Mouse (Mus musculus) spleen, postnatal 4 days (tissue): ENCODE data around the gene Gtf2h1.
A peak's percentile ranks its signal among the peaks of the same experiment; 100 is the strongest.
"Not testable (repeated sequence)": the region's sequence is repeated elsewhere in the genome, so short reads cannot be mapped to it uniquely, and the experiment has no call there.

Experiments
- DNase-seq, 2 experiments: peaks; one replicate each; pipeline ENCODE4 v3.0.0; 2022; ENCODE audit warnings: low spot score in 2 of 2

Gene Gtf2h1

DNA sequence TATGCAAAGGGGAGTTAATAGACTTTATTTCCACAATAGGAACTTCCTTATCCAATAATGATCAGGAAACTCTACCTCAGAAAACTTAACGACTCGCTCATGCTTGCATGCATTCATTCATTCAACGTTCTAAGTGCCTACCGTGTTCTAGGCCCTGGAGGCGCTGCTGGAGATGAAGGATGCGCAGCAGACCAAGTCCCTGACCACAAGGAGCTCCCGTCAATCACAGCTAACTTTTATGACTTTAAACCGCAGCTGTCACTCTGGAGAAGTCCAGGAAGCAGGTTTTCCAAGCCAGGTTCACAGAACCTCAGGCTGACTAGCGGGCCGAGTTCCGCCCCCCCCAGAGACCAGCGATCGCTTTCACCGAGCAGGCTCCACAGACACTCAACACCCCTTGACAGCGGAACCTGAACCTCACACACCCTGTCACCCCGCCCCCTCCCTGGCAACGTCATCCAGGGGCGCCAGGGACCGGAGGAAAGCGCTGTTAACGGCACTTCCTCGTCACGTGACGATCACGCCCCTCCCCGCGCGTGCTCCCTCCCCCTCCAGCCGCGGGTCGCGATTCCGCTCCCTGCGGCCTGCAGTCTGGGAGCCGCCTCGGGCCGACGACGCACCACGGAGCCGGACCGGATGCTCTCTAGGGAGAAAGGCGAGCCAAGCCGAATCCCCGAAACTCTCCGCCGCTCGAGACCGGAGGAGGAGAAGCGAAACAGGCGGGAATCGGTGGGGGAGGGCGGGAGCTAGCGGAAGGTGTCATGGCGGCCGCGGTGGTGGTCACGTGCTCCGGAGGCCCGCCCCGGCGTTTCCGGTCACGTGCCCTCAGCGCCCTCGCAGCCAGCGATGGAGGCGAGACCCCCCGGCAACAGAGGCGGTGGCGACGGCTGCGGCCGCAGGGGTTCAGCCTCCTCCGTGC is at the start of gene Gtf2h1, which contains the start of gene Hps5:
TSS of gene Gtf2h1 (plus strand) at position 817 of the 919 bp plus-strand sequence.
TSS of gene Hps5 (minus strand) at position 778 of the 919 bp plus-strand sequence.
- DNase-seq, result peak; percentile 97 to 98

DNA sequence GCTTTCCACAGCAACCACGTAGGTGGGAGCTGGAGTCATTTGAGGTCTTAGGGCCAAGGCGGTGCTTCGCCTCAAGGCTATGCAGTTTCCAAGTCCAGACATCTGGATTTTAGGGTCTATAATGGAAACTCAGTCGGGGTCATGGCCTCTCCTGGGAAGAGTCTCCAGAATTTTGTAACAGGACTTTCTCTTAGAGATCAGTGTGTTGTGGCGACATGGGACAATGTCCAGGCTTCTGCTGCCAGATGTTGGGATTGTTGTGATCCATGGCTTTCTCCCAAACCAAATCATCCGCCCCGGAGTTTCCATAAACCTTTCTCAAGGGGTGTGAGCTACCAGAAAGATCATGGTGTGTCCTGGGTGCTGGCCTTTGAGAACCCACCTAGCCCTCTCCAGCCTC is 49.5 kb upstream of the Gtf2h1 start:
- DNase-seq, result no peak

DNA sequence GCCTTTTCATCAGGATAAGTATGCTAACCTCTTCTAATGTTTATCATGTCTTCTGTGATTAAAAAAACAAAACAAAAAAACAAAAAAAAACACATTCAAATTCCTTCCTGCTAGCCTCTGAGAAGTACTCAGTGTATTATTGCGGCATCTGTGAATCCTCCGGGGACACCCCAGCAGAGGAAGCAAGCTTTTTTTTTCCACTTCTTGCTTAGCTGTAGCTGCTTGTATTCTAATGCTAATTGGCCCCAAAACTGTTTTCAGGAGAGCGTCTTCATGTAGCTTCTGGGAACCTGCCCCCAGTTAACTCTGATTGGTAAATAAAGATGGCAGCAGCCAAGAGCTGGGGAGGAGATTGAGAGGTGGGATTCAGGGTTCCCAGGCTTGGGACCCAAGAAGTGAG is 47.4 kb upstream of the Gtf2h1 start:
- no peak for DNase-seq

DNA sequence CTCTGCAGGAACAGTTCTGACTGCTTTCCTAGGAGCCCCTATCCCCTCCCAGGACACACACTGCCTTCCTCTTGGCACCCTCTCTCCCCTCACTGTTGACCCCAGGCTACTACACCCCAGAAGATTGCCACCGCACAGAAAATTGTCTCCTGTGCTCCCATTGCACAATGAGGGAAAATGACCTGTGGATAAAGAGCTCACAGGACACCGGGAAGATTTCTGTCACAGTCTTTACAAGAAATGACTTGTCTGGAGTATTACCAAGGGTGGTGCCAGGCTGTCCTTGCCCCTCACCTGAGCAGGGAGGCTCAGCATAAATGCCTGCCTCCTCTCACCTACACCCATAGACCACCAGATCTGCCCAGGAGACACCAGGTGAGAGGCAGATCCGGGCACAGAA is 44.4 kb upstream of the Gtf2h1 start, which contains the start of gene Saa2:
TSS of gene Saa2 (plus strand) at position 301 of the 400 bp plus-strand sequence.
- no peak for DNase-seq

DNA sequence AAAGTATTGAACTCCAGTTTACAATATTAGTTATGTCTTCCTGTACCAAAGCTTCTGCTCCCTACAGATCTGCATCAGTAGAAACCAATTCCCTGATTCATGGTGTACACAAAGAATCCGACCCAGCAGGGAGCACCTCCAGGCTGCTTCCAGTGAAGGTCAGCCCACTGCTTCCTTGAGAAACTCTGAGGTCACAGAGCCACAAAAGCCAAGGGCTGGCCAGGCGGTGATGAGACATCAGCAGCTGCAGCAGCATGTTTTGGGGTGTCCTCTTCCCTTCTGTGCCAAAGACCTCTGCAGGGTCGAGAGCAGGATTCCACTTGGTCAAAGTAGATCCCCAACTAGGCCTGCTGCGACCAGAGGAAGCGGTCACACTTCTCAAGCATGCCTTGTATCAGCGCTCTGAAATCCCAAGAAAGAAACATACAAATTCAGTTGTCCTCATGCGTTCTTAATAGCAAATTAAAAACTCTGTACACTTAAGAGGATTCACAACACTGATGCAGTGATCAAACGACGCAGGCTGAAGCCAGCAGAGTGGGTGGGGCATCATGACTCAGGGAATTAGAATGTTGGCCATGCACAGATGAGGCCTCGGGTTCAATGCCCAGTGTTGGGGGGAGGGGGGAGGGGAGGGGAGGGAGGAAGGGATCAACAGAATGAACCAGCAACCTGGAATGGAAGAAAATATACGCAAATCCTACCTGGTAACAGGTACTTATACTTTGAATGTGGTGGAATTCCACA is 34.7 kb upstream of the Gtf2h1 start:
- DNase-seq, result no peak

DNA sequence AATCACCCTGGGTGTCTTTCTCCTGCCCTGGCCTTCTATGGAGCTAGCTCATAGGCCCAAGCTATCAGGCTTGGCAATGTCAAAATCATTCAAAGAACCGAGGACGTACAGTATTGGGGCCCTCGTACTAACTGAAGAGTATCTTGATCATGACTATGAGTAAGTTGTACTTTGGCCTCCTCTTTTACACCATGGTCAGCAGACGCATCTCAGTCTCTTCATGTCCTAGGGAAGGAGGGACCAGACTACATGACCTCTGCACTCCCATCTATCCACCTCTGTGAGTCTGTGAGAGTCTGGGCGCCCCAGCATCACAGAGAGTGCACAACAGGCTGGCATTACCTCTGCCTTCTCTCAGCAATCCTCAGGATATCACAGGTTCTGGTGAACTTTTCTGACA is 33.3 kb upstream of the Gtf2h1 start:
- DNase-seq, result no peak

DNA sequence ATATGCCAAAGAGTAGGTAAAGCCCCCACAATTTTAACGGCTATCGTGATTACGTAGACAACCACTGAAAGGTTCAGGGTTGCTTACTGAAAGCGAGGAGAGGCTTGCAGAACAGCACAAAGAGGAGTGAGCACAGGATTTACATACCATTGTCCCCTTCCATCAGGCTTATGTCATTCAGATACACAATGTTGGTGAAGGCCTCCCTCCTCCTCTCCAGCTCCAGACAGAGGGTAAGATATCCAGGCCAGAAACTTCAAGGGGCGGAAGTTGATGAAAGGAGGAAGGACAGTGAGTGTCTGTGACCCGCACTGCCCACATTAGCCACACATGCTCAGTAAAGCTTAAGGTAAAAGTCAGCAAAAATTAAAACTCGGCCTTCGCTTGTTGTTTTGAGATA is 31.2 kb upstream of the Gtf2h1 start:
- no peak for DNase-seq

DNA sequence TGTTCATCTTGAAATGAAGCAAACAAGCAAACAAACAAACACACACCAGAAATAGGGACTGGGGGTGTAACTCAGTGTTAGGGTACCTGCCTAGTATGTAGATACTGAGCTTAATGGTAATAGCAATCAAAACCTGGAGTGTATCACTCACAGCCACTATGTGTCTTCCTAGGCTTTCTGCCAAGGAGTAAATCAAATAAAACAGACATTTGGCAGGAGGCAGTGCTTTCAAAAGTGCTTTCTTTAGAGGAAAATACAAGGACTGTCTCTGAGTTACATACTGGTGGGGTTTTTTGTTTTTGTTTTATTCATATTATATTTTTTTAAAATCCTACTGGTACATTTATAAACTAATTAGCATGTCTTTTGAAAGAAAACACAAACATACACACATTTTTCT is 28.5 kb upstream of the Gtf2h1 start:
- DNase-seq, result no peak

DNA sequence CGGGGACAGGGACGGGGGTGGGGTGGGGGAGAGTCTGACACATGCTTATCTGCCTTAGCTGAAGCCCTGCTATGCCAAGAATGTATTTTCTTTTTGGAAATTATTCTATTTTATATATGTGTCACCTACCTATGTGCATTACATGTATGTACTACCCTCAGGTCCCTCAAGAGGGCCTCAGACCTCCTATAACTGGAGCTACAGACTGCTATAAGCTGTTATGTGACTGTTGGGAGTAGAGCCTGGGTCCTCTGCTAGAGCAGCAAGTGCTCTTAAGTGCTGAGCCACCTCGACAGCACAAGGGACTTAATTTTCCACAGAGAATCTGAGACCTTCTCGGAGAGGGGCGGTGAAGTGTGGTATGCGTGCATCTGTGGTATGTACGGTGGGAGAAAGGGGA is 27.5 kb upstream of the Gtf2h1 start:
- DNase-seq, result no peak

DNA sequence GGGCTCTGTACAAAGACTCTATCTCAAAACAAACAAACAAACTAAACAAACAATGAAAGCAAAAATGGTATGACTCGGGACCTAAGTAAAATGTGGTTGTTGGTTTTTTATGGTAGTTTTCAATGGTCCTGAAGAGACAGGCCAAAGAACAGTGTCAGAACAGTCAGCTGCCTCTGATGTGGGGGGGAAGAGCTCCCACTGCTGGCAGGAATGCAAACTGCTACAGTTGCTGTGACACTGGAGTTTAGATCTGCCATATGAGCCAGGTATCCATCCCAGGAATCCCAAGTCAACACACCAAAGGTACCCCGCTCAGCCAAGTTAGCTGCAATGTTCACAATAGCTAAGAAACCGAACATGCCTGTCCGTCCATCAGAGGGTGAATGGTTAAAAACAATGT is 25.2 kb upstream of the Gtf2h1 start:
- DNase-seq, result no peak

DNA sequence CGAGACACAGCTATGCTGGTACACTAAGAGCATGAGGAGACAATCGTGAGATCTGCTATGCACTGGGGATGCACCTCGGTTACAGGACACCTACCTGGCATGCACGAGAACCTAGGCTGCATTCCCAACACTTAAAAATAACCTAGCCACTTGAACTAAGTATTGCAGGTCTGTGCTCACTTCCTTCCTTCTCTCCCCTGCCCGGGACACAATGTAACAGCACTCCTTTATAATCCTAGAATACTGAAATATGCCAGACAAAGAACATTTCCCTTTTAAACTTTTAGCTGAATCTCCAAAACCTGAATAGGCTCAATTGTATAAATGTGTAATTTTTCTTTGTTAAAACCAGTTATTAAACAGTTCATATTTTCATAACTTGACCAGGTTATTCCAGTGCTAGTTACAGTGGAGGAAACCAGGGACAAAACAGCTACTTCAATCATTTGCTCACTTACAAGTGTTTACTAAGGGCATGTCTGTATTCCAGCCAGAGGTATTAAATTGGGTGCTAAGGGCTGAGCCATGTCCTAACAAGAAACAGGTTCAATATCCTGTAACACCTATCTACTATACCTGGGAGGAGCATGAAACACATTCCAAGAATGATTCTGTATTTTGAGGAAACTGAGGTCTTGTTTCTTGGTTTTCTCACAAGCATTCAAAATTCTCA is 6.6 kb upstream of the Gtf2h1 start:
- no peak for DNase-seq

DNA sequence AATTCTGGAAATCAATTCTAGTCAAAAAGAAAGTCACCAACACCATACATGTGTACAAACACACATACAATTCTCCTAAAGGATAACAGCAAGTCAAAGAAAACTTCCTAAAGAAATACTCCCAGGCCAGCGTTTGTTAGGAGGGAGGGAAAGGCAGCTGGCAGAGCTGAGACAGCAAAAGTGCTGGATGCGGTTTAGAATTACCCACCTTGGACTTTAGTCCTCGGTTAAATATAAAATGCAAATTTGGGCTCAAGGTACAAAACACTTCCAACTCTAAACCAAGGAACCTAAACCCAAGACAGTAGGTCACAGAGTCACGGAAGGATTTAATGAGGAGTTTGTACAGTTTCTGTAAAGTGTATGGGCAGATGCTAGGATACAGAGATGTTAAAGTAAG is 2.0 kb upstream of the Gtf2h1 start:
- no peak for DNase-seq

DNA sequence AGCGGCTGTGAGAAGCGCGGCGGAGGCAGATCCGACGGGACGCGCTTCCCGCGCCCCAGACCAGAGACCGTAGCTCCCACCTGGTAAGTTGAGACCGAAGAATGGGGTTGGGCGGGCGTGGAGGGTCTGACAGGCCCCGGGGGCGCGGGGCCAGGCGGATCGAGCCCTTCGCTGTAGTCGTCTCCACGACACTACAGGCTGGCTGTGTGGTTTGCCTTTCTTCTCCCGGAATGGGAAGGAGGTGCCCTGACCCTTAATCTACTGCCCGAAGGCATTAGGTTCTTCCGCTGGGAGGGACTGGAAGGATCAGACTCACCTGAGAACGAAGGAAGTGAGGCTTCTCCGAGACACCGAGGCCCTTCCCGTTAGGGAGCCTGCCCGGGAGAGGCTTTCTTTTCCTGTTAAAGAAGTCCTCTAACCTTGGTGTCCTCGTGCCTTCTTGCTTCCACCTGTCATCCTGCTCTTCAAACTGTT is 340 bp downstream of the Gtf2h1 start:
- DNase-seq, result no peak

DNA sequence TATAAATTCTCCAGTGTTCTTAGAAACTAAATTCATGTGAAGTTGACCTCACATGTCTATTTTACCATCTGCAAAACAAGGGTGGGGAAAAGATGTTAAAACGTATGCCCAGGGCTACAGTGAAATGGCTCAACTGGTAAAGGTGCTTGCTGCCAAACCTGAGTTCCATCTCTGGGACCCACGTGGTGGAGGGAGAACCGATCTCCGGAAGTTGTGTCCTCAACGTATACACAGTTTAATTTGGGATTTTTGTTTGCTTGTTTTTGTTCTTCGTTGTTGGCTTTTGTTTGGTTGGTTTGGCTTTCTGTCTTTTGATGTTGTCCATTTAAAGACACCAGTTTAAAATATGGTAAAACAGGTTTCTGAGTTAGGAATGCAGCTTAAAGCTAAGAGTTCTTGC is 876 bp downstream of the Gtf2h1 start:
- no peak for DNase-seq

DNA sequence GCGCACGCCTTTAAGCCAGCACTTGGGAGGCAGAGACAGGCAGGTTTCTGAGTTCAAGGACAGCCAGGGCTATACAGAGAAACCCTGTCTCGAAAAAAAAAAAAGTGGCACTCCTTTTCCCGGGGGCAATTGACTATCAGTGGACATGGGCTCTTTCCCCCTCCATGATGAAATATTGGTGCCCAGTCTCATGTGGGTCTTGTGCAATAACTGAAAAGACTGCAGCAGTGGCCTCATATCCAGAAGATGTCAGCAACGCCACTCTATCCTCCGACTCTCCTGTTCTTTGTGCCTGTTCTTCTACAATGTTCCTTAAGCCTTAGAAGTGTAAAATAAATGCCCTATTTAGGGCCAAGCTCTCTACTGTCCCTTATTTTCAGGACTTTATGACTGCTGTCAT is 14.4 kb downstream of the Gtf2h1 start:
- no peak for DNase-seq

DNA sequence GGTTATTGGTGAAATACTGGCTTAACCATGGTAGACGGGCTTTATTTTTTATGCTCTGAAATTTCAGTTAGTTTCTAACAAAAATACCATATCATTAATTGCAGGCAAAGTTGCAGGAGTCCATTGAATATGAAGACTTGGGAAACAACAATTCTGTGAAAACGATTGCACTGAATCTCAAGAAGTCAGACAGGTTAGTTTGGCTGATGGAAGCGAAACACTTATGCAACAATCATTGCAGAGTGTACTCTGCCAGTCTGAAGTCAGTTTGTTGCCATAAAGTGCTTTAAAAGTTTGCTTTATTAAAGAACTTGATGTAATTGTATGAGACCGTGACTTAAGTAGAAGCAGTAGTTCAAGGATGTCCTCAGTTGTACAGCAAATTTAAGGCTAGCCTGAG is 18.1 kb downstream of the Gtf2h1 start:
- DNase-seq, result no peak

DNA sequence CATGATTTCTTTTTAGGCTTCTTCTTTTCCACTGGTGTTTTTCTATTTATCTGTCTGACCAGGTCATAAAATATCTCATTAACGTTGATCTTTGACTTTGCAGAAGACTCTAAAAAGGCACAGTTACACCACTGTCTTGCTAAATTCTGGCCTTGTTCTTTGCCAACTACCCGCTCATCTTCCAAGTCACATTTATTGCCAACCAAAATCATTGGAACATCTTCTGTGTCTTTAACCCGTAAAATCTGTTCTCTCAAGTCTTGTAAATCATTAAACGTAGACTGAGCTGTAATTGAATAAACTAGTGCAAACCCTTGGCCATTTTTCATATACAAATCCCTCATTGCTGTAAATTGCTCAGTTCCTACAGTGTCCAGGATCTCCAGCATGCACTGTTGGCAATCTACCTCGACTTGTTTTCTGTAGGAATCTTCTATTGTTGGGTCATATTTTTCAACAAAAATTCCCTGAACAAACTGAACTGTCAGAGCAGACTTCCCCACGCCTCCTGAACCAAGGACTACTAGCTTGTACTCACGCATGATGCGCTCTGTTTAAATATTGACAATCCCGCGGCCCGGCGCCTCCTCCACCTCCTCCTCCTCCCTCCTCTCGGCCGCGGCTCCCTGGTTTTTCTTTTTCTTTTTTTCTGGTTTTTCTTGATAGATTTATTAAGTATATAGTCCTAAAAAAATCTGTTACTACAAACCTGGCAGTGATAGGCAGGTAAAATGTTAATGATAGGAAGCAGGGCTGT is 25.2 kb downstream of the Gtf2h1 start:
- not testable (repeated sequence) for DNase-seq

DNA sequence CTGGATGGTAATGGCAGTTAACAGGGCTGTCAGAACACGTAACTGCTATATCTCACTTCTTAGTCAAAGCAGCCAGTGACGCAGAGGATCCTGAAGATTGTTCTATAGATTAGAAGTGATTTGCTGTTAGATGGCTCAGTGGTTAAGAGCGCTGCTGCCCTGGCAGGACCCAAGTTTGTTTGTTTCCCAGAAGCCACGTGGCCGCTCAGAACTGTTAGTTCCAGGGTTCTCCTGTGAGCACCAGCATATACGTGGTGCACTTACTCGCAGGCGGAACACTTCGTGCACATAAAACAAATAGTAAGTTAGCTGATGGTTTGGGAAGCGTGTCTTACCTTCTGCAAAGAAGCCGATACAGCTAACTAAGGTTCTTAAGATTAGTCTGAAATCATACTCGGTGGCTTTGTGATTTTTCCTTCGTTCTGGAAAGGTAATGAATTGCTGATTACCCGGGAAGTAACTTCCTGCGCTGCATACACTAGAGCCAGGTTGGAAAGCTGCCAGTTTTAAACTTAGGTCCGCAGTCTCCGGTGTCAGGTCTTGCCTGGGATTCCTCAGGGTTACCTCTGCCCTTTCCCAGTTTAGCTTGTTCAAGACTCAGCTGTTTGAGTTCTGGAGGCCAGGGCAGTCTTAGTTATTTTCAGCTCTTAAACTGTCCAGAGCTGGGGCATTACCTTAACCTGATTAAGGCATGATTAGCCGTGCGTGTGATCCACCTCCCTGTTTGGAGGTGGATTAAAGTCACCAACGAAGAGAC is 31.3 kb downstream of the Gtf2h1 start:
- no peak for DNase-seq

DNA sequence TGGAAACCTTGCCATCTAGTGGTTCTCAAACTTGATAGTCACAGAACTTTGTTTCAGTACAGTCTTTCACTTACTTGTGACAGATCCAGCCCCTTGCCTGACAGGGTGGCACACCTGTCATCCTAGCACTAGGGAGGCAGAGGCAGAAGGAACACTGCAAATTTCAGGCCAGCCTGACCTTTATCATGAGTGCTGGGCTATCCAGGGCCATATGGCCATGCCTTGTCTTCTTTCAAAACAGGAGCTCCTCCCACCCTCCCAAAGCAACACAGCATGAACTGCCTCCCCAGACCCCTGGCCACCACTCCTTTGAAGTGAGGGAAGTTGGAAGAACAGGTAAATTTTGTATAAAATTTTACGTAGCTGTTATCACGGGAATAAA is 31.9 kb downstream of the Gtf2h1 start:
- DNase-seq, result no peak

DNA sequence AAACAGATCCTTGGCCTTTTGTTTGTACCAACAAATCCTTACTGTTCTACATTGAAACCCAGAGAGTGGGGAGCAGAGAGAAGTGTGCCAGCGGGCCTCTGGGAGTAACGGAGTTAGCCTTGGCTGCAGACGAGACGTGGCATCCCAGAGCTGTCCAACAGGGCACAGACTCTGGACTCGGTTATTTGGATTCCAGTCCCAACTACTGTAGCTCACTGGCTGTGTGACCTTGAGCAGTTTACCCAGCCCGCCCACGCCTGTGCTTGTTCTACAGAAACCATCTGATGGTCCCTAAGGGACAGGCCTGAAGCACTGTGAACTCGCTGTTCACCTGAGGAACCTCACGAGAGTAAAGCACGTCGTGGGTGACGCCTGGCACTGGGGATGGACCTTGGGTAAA is 34.0 kb downstream of the Gtf2h1 start:
- no peak for DNase-seq
